Mouse (Mus musculus): ENCODE data around the gene Pin1rt1.

The Pin1rt1 gene

DNA sequence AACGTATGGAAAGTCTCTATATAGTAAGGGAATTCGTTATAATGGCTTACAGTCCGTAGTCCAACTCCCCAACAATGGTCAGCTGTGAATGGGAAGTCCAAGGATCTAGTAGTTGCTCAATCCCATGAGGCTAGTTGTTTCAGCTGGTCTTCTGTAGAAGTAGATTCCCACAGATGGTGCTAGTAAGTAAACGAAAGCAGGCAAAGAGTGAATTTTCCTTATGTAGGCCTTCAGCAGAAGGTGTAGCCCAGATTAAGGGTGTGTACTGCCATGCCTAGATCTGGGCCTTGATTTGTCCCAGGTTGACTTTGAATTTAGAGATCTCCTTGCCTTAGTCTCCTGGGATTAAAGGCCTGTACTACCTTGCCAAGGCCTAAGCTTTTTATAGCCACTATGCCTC, at the start of gene Pin1rt1:
Gene Pin1rt1, minus strand, starts transcription at position 101 of the 400 bp plus-strand sequence.
- DNase-seq (ENCODE audit: low spot score) = no peak

DNA sequence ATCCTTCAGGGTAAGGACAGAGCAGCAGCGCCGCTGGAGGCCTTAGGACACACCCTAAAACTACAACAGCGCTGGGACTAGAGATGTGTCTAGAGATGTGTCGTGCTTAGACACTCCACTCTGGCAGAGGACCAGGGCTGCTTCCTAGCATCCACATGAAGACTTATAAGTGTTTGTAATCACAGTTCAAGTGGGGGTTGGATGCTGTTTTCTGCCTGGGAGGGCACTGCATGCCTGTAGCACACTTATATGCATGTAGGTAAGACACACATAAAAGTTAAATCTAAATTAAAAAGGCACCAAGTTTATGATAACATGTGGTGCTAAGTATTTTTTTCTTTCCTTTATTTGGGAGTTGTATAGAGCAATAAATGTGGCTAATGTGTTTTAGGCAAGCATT, 47.8 kb upstream of the Pin1rt1 start:
- no peak for DNase-seq (ENCODE audit: low spot score)

DNA sequence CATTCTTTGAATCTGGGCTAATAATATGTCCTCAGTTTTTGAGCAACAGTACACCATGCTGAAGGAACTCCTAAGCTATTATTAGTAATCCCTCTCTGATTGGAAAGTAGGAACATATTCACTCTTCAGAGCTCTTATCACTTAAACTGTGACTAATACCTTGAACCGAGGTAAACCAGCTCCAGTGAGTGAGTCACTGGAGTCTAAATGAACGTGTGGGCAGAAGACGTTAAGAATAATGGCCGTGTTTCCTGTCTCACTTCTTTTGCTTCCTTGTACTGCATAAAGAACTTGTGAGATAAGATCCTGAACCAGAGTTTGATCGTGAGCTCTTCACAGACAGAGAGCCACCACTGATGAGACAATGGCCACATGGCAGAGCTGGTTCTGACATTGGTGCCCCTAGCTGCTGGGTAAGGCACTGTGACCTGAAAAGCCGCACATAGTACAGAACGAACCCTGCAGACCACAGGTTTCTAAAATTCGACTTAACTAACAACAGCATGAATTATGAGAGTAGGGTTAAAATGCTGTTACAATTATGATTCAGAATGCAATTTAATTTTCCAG, 47.0 kb upstream of the Pin1rt1 start:
- no peak for DNase-seq (ENCODE audit: low spot score)

DNA sequence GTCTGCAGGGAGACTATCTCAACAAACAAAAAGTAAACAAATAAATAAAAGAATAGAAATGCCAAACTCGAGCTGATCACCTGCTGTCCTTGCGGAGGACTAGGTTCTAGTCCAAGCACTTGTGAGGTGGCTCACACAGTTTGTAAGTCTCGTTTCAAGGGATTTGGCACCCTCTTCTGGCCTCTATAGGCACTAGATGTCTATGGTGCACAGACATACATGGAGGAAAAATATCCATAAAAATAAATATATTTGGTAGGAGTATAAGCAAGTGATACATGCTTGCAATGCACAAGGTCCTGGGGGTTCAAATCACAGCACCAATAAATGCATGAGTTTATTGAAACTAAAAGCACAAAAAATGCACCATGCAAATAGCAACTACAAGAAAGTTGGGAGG, 34.4 kb upstream of the Pin1rt1 start:
- DNase-seq (ENCODE audit: low spot score) = no peak

DNA sequence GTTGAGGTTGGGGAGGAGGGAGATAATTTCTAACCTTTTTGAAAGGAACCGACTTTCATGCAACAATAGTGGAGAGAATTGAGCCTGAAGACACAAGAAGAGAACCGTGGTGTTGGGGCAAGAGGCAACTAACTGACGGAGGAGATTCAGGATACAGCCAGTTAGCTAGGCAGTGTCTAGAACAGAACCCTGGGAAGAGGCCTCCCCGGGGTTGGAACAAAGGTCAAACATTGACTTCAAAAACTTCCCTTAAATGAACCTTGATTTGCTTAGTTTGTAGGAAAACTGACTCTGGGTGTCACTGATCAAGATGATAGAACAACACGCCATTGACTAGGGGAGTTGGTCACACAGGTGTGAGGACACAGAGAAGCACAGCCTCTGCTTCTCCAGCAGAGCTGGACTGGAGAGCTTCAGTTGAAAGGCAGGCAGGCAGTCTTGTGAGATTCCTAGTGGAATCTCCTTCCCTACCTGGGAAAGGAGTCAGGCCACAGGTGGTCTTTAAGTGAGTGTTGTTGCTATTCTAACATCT, 32.5 kb upstream of the Pin1rt1 start:
- no peak for DNase-seq (ENCODE audit: low spot score)

DNA sequence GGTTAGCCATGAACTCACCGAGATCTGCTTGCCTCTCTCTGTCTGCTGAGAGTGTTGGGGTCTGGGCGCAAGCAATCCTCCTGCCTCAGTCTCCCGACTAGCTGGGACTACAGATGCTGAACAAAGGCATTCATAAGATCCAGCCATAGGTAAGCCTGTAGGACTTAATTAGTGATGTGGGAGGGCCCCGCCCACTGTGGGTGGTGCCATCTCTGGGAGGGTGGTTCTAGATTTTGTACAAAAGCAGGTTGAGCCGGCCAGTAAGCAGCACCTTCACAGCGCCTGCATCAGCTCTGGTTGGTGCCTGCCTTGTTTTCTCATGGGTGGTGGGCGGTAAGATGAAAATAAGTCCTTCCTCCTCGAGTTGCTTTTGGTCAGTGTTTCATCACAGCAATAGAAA, 30.1 kb upstream of the Pin1rt1 start:
- DNase-seq (ENCODE audit: low spot score) = peak; percentile 36

DNA sequence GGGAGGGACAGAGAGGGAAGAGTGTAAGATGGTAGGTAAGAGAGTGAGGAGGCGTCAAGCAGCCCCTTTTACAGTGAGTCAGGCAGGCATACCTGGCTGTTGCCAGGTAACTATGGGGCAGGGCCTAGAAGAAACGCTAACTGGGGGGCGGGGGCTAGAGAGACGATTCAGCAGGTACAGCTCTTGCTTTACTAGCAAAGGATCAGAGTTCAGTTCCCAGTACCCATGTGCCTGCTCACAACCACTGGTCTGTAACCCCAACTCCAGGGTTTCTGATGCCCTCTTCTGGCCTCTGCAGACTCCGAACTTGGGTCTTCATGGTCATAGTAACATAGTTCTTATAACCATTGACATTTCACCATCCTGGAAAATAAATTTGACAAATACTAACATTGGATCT, 27.8 kb upstream of the Pin1rt1 start:
- DNase-seq (ENCODE audit: low spot score) = no peak

DNA sequence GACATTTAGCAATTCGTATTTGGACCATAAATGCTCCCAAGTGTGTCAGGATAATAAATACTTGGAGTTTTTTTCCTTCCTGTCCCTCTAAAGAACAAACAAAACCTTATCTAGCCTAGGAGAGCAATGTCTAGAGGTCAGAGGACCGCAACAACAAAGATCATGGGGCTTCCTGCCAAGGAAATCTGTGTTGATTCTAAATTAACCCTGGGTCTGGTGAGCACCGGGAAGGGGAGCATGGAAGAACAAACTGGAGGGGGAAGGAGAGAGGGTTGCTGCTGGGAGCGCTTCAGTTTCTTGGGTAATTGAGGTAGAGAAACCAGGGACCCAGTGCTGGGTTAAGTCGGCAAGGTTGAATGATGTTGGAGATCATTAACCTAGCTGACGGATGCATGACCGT, 27.0 kb upstream of the Pin1rt1 start:
- DNase-seq (ENCODE audit: low spot score) = no peak

DNA sequence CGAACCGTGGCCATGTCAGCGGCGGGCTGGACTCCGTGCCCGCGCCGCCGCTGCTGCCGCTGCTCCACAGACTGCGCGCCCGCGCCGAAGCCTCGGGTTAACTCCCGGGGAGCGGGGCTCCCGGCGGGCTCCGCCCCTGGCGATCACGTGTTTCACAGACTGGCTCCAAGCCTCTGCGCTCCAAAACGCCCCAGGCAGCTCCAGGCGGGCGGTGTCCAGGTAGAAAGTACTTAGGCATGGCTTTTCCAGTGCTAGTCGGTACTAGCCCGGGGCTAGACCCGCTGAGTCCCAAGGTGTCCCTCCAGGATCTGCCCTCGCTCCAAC, 26.5 kb upstream of the Pin1rt1 start, which contains the start of gene Depdc7:
Gene Depdc7, minus strand, starts transcription at position 138 of the 324 bp plus-strand sequence.
- DNase-seq (ENCODE audit: low spot score) = peak; percentile 85

DNA sequence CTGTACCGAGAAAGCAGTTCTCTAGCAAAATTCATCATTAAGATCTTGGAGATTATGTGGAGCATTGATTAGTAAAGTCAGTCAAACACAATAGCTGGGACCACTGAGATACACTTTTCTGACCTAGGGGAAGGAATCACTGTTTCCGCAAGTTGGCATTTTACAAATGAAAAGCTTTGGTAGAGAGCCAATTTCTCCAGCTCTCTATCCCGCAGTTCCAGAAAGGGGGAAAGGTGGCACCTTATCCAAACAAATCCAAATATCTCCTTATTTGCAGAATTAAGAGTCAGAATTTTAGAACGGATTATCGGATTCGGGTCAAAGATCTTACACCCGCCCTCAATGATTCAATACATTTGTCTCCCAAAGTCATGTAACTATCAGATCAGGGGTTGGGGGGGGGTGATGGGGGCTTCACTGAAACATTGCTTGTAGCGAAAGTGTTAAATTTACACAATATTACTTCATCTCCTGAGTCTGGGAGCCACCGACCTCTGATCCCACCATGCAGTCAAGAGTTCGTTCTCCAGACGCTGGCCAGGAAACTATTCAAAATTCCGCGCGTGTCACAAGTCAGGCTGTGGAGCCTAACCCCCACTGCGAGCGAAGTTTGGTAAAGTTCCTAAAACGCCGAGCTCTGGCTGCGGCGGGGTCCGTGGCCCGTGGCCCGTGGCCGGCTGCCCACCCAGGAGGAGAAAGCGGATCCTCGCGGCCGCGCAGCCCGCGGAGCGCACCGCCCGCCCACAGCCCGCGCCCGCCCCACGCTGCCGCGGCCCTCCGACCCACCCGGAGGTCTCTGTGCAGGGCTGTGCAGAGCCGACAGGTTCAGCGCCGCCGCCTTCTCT, 25.9 kb upstream of the Pin1rt1 start:
- no peak for DNase-seq (ENCODE audit: low spot score)

DNA sequence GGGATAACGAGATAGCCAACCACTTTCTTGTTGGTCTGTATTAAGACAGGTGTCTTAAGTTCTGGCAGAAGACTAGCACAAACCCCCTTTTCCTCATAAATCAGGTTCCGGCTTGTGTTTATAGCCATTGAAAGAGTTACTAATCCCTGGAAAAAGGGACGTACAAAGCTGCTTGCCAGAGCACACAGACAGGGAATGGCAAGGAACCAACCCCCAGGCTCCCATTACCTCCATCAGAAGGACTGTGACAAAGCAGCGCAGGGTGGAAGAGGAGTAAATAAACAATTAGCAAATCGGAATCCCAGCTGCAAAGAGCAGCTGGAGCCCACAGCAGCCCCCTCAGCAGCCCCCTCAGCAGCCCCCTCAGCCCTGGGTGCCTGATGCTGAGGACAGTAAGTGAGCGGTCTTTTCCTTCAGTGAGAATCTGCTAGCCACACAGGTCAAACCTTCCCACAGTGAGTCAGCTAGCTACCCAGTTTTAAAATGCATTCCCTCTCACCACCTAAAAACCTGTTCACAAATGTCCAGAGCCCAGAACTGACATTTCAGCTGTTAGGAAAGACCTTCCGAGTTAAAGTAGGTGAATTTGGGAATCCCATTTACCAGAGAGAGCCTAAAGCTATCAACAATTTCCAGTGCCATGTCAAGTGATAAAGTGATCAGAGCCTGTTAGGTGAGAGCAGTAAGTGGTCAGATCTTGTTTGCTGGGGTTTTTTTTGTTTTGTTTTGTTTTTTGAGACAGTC, 25.0 kb upstream of the Pin1rt1 start:
- no peak for DNase-seq (ENCODE audit: low spot score)

DNA sequence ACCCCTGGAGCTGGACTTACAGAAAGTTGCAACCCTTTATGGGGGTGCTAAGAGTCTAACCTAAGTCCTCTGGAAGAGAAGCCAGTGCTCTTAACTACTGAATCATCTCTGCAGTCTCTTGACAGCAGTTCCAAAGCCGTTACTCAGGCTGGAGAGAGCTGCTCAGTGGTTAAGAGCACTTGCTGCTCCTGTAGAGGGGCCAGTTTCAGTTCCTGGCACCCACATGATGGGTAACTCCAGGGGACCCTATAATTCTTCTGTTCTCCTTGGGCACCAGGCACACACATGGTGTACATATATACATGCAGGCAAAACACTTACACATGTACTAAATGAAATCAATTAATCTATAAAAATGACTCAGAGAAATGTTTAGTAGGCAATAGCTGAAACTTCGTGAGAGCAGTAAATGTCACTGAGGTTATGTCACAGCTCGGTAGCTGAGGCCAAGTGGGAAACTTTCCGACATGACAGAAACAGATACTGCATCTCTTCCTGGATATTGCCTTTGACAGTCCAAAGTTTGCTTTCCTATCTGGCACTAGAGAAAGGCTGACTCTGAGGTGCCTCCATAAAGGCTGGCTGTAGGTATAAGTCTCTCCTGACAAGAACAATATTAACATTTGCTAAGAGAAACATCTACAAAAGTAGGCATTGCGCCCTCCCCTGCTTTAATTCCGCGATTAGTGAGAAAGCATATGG, 24.2 kb upstream of the Pin1rt1 start:
- DNase-seq (ENCODE audit: low spot score) = no peak

DNA sequence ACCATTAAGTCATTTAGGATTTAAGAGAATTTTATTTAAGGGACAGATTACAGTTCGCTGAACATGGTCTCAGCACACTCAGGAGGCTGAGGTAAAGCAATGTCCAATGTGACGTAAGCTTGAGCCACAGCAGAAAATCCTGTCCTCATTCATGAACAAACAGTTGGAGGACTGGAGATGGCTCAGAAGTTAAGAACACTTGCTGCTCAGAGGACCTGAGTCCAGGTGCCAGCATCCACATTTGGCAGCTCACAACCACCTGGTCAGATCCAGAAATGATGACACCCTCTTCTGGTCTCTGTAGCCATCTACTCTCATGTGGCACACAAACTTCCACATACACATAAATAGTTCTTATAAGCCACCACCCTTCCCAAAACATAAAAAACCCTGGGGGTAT, 23.5 kb upstream of the Pin1rt1 start:
- DNase-seq (ENCODE audit: low spot score) = no peak

DNA sequence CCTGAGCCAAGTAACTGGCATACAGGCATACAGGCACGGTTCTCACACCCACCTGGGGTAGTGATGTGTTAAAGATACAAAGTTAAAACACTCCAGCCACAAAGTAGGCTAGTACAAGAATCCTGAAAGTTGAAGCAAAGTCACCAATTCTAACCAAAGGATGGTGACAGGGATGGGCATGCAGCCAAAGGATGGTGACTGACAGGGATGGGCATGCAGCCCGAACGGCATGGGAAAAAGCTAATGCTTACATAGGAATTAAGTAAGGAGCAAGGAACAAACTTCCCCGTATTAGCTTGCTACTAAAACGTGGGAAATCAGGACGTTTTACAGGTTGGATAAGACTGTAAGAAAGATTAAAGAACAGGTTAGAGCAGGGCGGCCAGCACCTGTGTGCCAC, 20.1 kb upstream of the Pin1rt1 start:
- no peak for DNase-seq (ENCODE audit: low spot score)

DNA sequence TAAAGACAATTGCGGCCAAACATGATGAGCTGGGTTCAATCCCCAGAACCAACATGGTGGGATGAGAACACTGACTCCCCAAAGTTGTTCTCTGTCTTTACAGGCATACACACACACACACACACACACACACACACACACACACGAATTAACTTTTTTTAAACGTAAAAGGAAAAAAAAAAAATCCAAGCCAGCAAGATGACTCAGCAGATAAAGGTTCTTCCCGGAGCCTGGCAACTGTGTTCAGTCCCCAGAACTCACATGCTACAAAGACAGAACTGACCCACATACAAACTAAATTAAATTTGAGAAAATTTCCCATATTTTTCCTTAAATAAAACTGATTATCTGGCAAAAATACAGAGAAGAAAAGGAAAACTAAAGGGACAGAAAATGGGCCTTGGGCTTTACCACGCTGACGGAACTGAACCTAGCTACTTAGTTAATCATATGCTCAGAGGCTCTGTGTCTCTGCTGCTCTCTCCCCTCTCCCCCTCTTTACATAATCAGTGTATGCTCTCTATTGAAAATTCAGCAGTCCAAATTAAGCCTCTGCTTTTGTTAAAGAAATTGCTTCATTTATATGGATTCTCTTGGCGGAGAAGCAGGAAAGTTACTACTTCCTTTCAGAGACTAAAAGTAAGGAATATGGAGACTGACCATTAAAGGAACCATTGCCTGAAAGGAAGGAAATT, 16.5 kb upstream of the Pin1rt1 start:
- DNase-seq (ENCODE audit: low spot score) = no peak

DNA sequence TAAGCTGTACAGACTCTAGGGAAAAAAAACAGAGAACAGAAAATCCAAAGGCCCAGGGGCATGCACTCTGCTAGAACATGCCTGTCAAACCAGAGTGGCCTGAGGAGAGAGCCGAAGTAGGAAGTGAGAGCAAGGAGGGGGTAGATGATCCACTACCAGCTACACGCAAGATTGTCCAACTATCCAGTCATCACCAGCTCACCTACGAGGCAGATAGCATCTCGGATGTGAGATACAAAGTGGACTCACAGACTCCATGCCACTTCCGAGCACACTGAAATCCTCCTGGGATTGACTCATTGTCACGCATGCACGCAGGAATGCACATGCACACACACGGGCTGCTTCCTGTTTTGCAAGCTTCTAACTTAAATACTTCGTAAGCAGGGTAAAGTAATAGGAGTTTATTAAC, 15.9 kb upstream of the Pin1rt1 start:
- DNase-seq (ENCODE audit: low spot score) = no peak

DNA sequence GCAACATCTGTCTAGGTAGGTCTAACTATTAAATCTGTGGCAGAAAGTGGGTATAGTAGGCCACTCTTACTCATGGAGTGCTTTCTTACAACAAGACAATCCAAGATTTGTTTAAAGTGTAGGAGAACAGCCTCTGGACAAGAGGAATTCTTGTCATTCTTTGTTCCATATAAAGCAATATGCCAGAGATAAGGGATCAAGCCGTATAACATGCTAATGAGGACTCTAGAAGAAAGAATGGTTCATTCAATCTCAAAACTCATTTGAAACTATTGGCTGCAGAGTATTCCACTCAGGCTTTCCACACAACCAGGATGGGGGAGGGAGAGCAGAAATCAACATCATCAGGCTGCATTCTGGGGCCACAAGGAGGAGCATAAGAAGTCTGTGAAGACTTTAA, 11.2 kb upstream of the Pin1rt1 start:
- DNase-seq (ENCODE audit: low spot score) = no peak

DNA sequence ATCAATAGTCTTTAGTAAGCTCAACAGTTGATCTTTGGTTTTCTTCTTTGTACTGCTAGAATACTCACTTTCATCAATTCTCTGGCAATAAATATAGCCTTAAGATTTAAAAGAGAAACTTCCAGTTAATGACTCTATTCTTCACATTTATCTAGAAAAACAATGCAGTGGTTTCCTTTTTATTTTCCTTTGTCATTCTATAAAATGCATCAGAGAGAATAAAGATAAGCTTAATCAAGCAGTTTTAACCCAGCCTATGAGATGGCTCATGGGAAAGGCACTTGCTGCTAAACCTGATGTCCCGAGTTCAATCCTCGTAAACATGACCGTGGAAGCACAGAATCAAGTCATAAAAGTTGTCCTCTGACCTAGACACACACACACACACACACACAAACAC, 5.8 kb upstream of the Pin1rt1 start:
- DNase-seq (ENCODE audit: low spot score) = no peak

DNA sequence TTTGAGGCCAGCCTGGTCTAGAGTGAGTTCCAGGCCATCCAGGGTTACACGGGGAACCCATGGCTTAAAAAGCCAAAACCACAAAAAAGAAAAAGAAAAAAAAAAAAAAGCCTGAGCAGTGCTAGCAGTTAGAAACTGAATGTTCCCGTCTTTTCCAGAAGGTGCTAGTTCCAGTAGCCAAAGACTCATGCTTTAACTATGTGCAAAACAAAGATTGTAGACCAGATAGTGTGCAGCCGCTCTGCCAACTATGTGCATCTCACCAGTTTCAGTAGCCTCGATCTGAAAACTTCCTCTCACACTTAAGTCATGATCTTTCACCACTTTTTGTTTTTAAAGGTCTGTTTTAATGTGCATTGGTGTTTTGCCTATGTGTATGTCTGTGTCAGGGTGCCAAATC, 1.6 kb upstream of the Pin1rt1 start:
- DNase-seq (ENCODE audit: low spot score) = no peak

DNA sequence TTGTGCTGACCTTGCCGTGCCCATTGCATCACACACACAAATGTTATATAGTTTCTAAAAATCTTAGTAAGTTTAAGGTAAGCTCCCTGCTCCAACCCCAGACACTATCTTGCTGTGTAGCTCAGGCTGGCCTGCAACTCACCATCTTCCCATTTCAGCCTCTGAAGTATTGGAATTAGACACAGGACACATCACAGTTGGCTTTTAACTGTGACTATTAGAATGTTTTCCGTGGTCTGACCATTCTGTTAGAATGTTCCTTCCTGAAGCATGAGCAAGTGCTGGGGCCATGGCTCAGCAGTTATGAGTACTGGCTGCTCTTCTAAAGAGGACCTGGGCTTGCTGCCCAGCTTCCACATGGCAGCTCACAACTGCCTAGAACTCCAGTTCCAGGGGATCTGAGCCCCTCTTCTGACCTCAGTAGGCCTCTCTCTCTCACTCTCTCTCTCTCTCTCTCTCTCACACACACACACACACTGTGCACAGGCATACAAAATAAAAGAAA, 1.1 kb upstream of the Pin1rt1 start:
- no peak for DNase-seq (ENCODE audit: low spot score)

DNA sequence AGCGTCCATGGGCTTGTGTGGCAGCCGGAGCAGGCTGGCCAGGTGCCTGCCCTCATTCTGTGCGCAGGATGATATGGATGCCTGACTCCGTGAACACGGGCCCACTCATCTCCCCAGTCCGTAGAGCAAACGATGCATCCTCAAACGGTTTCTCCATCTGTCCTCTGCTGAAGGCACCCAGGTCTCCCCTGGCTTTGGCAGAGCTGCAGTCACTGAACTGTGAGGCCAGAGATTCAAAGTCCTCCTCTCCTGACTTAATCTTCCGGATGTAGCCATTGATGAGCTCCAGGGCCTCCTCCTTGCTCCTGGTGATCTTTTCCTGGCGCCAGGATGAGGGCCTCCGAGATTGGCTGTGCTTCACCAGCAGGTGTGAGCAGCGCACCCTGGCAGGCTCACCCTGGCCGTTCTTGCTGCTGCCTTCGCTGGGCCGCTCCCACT, 1.9 kb downstream of the Pin1rt1 start:
- DNase-seq (ENCODE audit: low spot score) = no peak

DNA sequence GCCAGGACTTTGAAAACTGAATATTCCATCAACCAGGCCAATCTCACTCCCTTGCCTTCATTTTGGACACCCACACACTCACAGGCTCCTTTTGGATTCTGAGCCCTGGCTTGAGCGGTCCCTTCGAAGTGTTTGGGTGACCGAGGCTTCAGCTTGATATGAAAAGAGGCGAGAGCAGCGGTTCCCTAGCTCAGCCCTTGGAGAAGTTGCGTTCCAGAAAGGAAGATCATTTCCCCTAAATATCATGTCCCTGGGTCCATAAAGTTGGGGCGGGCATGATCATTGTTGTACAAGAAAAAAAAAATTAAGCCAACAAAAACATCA, 3.7 kb downstream of the Pin1rt1 start:
- DNase-seq (ENCODE audit: low spot score) = peak; percentile 35

Data from c-Kit-positive CD71-positive TER-119-positive erythroid progenitor cells, embryonic 14.5 days (primary cell).